Mouse (Mus musculus) bone marrow macrophage, adult 2 months (primary cell): ENCODE results near the gene Cytip.

Experiments used
- CTCF ChIP-seq: IDR thresholded peaks from 2 replicates; pipeline ENCODE4 v1.5.1; 2012; ENCODE audit warnings: low read depth, mild to moderate bottlenecking, low read length, moderate library complexity
- POLR2A ChIP-seq: IDR thresholded peaks from 2 replicates; pipeline ENCODE4 v1.6.1; 2012; ENCODE audit warnings: mild to moderate bottlenecking, low read depth, low read length, borderline replicate concordance

DNA sequence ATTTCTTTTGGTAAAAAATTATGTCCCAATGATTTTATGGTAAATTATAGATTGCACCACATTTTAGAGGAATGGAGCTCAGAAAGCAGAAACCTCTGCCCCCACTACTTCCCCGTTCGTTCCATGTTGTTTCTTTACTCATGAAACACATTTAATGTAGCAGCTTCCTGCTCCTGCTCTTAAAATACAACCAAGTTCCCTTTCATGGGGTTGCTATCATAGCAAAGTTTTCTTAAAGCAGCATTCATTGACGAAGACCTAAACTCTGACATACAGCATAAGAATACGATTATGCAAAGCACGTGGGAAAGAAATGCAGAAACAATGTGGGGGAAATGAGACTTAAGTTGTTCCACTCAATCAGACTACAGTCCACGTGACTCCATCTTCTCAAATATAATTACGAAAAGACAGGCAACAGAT, 45.3 kb downstream of the Cytip start:
- TF ChIP-seq POLR2A (no peak), CTCF (no peak)
